Mouse (Mus musculus) midbrain, embryonic 16.5 days (tissue): ENCODE measurements around the gene Crisp2. TPM values are rescaled to one million over a fixed set of nuclear protein-coding genes. Genes with fewer than 3 reads are reported as not detected.

Source experiments
- ATAC-seq: fragments of 200-750 bp; cut with Nextera tagmentation; 2 replicates; pipeline ENCODE4 v1.8.0; 2017; ENCODE audit warnings: moderate TSS enrichment
- H3K27ac ChIP-seq: fragments of 300-500 bp; sonication (generic); 2 replicates; pipeline ENCODE4 v1.5.1; 2014; ENCODE audit warnings: mild to moderate bottlenecking, low read length, mixed read lengths
- H3K27me3 ChIP-seq: fragments of 300-500 bp; sonication (generic); 2 replicates; pipeline ENCODE4 v1.6.1; 2014; ENCODE audit warnings: low read depth, low read length, mixed read lengths; ENCODE audit not compliant: control insufficient read depth, insufficient read depth
- H3K36me3 ChIP-seq: fragments of 300-500 bp; sonication (generic); 2 replicates; pipeline ENCODE4 v1.6.1; 2014; ENCODE audit warnings: mild to moderate bottlenecking, low read length, moderate library complexity, mixed read lengths; ENCODE audit not compliant: control insufficient read depth, insufficient read depth
- H3K4me1 ChIP-seq: fragments of 300-500 bp; sonication (generic); 2 replicates; pipeline ENCODE4 v1.6.1; 2014; ENCODE audit warnings: mild to moderate bottlenecking, low read length, mixed read lengths; ENCODE audit not compliant: control insufficient read depth, insufficient read depth
- H3K4me2 ChIP-seq: fragments of 300-500 bp; sonication (generic); 2 replicates; pipeline ENCODE4 v1.6.1; 2014; ENCODE audit warnings: mild to moderate bottlenecking, low read length, mixed read lengths
- H3K4me3 ChIP-seq: fragments of 300-500 bp; sonication (generic); 2 replicates; pipeline ENCODE4 v1.5.1; 2014; ENCODE audit warnings: low read depth, mild to moderate bottlenecking, low read length, moderate library complexity, mixed read lengths
- H3K9ac ChIP-seq: fragments of 300-500 bp; sonication (generic); 2 replicates; pipeline ENCODE4 v1.6.1; 2014; ENCODE audit warnings: low read depth, low read length, mixed read lengths
- H3K9me3 ChIP-seq: fragments of 300-500 bp; sonication (generic); replicated peaks from 2 replicates; pipeline ENCODE4 v1.6.1; 2014; ENCODE audit warnings: mild to moderate bottlenecking, low read length, mixed read lengths; ENCODE audit not compliant: control insufficient read depth, poor library complexity, severe bottlenecking
- WGBS: fragments of 180-500 bp; shearing (Covaris S2); extraction: QIAGEN DNeasy Blood & Tissue Kit; methylation state at CpG from one replicate; pipeline ENCODE4 v1.1.7; 2014; 5-methylcytosine and 5-hydroxymethylcytosine counted together
- polyA plus RNA-seq: library from polyadenylated mRNA; unstranded; fragments of >200 nt; fragmentation: Nextera tagmentation; extraction: Ambion mirVana; gene quantifications from 2 replicates; pipeline ENCODE4 v1.2.1, GENCODE M21; 2015

Crisp2 gene
- not detected in 2 replicates for polyA plus RNA-seq

GRCm38 (mm10) chr17:40806953-40807572 lies at the start of gene Crisp2:
TSS of gene Crisp2 (minus strand) at chr17:40807003.
- 48% methylated on average over 2 of the region's 2 CpGs for WGBS
- ATAC-seq, result no peak
- Histone ChIP-seq H3K4me1 (no peaks in the 10 kb centered on the region), H3K9ac (no peak within 1 kb of the TSS), H3K27me3 (no peaks in the 10 kb centered on the region), H3K36me3 (no peaks in the 10 kb centered on the region), H3K4me2 (no peak within 1 kb of the TSS), H3K4me3 (no peak within 1 kb of the TSS), H3K27ac (no peak within 1 kb of the TSS), H3K9me3 (no peaks in the 10 kb centered on the region)

GRCm38 (mm10) chr17:40855065-40855464 lies 48.3 kb upstream of the Crisp2 start:
- Histone ChIP-seq H3K4me3 (no peak overlapping the region), H3K9me3 (no peaks in the 10 kb centered on the region), H3K27ac (no peak overlapping the region), H3K27me3 (no peaks in the 10 kb centered on the region), H3K9ac (no peak overlapping the region), H3K4me2 (no peak overlapping the region), H3K4me1 (no peaks in the 10 kb centered on the region), H3K36me3 (no peaks in the 10 kb centered on the region)
- ATAC-seq, result no peak

- H3K27me3 ChIP-seq, result no peaks in the 10 kb centered on the region
- no peaks in the 10 kb centered on the region for H3K9me3 ChIP-seq
- H3K4me1 ChIP-seq, result no peaks in the 10 kb centered on the region
- no peak overlapping the region for H3K27ac ChIP-seq
- no peak overlapping the region for H3K4me2 ChIP-seq
- ATAC-seq, result no peak
- H3K36me3 ChIP-seq, result no peaks in the 10 kb centered on the region
- H3K4me3 ChIP-seq, result no peak overlapping the region
- no peak overlapping the region for H3K9ac ChIP-seq
Observed at GRCm38 (mm10) chr17:40837308-40837707, 30.5 kb upstream of the Crisp2 start.

- H3K9ac ChIP-seq, result no peak overlapping the region
- no peak overlapping the region for H3K4me3 ChIP-seq
- no peak overlapping the region for H3K27ac ChIP-seq
- no peaks in the 10 kb centered on the region for H3K9me3 ChIP-seq
- no peak for ATAC-seq
- no peaks in the 10 kb centered on the region for H3K27me3 ChIP-seq
- no peaks in the 10 kb centered on the region for H3K4me1 ChIP-seq
- H3K36me3 ChIP-seq, result no peaks in the 10 kb centered on the region
- H3K4me2 ChIP-seq, result no peak overlapping the region
- 54% methylated on average over 2 of the region's 2 CpGs for WGBS
Observed at GRCm38 (mm10) chr17:40831870-40832269, 25.1 kb upstream of the Crisp2 start.

GRCm38 (mm10) chr17:40824549-40824948 lies 17.7 kb upstream of the Crisp2 start:
- no peak overlapping the region for H3K27ac ChIP-seq
- H3K4me3 ChIP-seq, result no peak overlapping the region
- H3K9ac ChIP-seq, result no peak overlapping the region
- no peaks in the 10 kb centered on the region for H3K4me1 ChIP-seq
- no peaks in the 10 kb centered on the region for H3K27me3 ChIP-seq
- WGBS, result 63% methylated on average over 8 of the region's 8 CpGs
- ATAC-seq, result no peak
- H3K9me3 ChIP-seq, result no peaks in the 10 kb centered on the region
- H3K4me2 ChIP-seq, result no peak overlapping the region
- H3K36me3 ChIP-seq, result no peaks in the 10 kb centered on the region

- H3K36me3 ChIP-seq, result no peaks in the 10 kb centered on the region
- H3K4me2 ChIP-seq, result no peak overlapping the region
- ATAC-seq, result no peak
- 30% methylated on average over 4 of the region's 4 CpGs for WGBS
- no peaks in the 10 kb centered on the region for H3K9me3 ChIP-seq
- H3K4me1 ChIP-seq, result no peaks in the 10 kb centered on the region
- no peak overlapping the region for H3K27ac ChIP-seq
- H3K27me3 ChIP-seq, result no peaks in the 10 kb centered on the region
- no peak overlapping the region for H3K4me3 ChIP-seq
- H3K9ac ChIP-seq, result no peak overlapping the region
Observed at GRCm38 (mm10) chr17:40823817-40824216, 17.0 kb upstream of the Crisp2 start.

GRCm38 (mm10) chr17:40821477-40821876 lies 14.7 kb upstream of the Crisp2 start:
- Histone ChIP-seq H3K27ac (no peak overlapping the region), H3K4me3 (no peak overlapping the region), H3K36me3 (no peaks in the 10 kb centered on the region), H3K27me3 (no peaks in the 10 kb centered on the region), H3K4me2 (no peak overlapping the region), H3K9ac (no peak overlapping the region), H3K9me3 (no peaks in the 10 kb centered on the region), H3K4me1 (no peaks in the 10 kb centered on the region)
- 88% methylated on average over 9 of the region's 9 CpGs for WGBS
- ATAC-seq, result no peak

GRCm38 (mm10) chr17:40817340-40817943 lies 10.6 kb upstream of the Crisp2 start:
- no peak overlapping the region for H3K4me3 ChIP-seq
- ATAC-seq, result no peak
- H3K27me3 ChIP-seq, result no peaks in the 10 kb centered on the region
- H3K27ac ChIP-seq, result no peak overlapping the region
- 75% methylated on average over 4 of the region's 4 CpGs for WGBS
- no peak overlapping the region for H3K4me2 ChIP-seq
- no peak overlapping the region for H3K9ac ChIP-seq
- H3K36me3 ChIP-seq, result no peaks in the 10 kb centered on the region
- no peaks in the 10 kb centered on the region for H3K9me3 ChIP-seq
- H3K4me1 ChIP-seq, result no peaks in the 10 kb centered on the region

GRCm38 (mm10) chr17:40812259-40812658 lies 5.5 kb upstream of the Crisp2 start:
- Histone ChIP-seq H3K4me2 (no peak overlapping the region), H3K27ac (no peak overlapping the region), H3K36me3 (no peaks in the 10 kb centered on the region), H3K4me3 (no peak overlapping the region), H3K9me3 (no peaks in the 10 kb centered on the region), H3K4me1 (no peaks in the 10 kb centered on the region), H3K27me3 (no peaks in the 10 kb centered on the region), H3K9ac (no peak overlapping the region)
- ATAC-seq, result no peak
- 67% methylated on average over 2 of the region's 2 CpGs for whole genome bisulfite sequencing
